Mouse (Mus musculus): Measurements from ENCODE around the gene Ccdc134. TPM values are rescaled to one million over a fixed set of nuclear protein-coding genes. Genes with fewer than 3 reads are reported as not detected.

The Ccdc134 gene
- total RNA-seq, 4 experiments from 2014 or later: 10.4 to 14.3 (median 13.0) TPM

- DNase-seq (ENCODE audit: low spot score in 2 of 2): peak; percentile 37 to 55
Measured at GRCm38 (mm10) chr15:82147611-82148111, 19.9 kb downstream of the Ccdc134 start.

- no peak for DNase-seq (ENCODE audit: low spot score in 2 of 2)
Measured at GRCm38 (mm10) chr15:82148510-82148911, 20.8 kb downstream of the Ccdc134 start.

- no peak for DNase-seq (ENCODE audit: low spot score in 2 of 2)
Measured at GRCm38 (mm10) chr15:82150042-82150441, 22.3 kb downstream of the Ccdc134 start.

DNA sequence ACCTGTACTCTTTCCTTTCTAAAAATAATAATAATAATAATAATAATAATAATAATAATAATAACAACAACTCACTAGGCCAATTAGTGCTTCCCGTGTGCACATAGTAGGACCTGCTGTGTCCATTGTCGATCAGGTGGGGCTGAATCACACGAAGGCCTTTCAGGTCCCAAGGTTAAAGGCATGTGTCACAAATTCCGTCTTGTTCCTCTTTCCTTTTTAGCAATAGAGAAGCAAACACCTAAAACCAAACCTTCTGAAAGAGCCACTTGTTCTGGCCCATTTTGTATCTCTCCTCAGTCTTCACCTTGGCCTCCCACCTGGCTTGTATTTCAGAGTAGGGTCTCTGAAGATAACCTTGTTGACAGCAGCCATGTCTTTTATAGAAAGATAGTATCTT lies 23.5 kb downstream of the Ccdc134 start:
- DNase-seq (ENCODE audit: low spot score in 2 of 2): no peak

- DNase-seq (ENCODE audit: low spot score in 2 of 2): no peak
Measured at GRCm38 (mm10) chr15:82152022-82152421, 24.3 kb downstream of the Ccdc134 start.

DNA sequence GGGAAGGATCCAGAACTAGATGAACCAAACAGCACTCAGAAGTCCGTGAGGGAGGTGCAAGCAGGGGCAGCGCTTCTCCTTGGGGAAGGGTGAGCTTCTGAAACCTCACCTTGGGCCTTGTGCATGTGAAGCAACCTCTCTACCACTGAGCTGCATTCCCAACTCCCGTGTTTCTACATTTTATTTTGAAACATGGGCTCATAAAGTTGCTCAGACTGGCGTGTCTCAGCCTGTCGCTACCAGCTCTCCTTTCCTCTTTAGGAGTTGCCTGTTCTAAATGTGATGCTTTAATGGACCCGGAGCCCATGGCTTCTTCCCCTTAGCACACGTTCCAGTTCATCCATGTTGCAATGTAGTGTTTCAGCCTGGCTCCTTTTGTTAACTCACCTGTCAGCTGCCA lies 24.7 kb downstream of the Ccdc134 start:
- no peak for DNase-seq (ENCODE audit: low spot score in 2 of 2)

DNA sequence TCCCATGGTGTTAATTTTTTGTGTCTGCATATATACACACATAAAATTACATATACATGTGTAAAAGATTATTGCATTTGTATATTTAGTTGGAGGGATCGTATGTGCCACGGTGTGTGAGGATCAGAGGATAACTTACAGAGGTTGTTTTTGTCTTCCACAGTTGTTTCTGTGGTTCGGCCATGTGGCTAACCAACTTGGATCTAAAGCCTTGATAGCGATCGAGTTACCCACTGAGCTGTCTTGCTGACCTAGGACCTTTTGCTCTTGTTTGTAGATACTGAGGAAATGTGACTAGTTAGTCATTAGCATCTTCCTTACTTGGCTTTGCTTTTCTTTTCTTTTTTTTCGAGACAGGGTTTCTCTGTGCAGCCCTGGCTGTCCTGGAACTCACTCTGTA lies 28.6 kb downstream of the Ccdc134 start:
- no peak for DNase-seq (ENCODE audit: low spot score in 2 of 2)

GRCm38 (mm10) chr15:82156902-82157301 lies 29.2 kb downstream of the Ccdc134 start:
- DNase-seq (ENCODE audit: low spot score in 2 of 2): no peak

DNA sequence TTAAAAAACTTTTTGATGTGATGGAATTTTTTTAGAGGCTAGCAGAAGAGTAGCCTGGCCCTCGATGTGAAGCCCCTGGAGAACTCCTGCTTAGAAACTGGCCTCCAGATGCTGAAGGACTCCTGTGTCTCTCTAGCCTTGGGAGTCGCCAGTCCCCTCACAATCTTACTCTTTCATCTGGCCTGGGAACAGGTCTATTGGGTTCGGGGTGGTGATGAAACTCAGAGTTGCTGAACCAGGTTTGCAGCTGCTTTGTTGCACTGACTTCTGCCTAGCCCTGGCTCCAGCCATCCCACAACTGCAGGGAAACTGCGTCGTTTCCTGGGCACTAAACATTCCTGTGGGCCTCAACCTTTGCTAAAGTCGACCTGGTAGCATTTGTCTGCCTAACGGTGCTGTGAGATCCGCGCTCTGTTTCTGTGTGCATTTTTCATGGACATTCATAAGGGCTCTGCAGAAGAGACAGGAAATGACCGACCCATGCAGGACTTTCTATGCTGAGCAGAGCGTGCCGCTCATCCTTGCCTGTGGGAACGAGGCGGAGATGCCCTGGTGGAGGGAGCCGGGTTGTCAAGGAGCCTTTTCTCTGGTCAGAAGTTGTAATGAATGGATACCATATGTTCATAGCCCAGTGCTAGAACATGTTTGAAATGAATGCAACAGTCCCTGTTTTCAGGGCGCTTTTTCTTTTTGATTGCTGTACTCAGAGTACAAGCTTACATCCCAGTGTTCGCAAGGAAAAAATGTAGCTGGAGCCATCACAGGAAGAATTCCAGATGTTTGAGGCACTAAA lies 30.7 kb downstream of the Ccdc134 start:
- no peak for DNase-seq (ENCODE audit: low spot score in 2 of 2)

DNA sequence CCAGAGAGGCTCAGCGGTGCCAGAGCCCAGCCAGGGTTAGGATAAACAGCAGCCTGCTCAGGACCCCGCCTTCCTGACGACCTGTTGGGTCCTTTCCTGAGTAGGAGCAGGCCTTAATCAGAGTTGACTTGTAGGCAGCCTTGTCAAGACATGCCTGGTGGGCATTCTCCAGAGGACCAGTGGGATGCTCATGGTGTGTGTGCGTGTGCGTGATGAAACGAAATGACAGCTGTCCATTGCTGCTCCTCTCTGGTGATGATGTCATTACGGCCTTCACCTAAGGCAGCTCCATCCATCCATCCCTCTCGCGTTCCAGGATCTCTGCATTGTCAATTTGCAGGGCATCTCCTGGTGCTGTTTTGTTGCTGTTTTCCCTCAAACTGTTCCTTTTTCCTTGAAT lies 31.7 kb downstream of the Ccdc134 start:
- DNase-seq (ENCODE audit: low spot score in 2 of 2): no peak

DNA sequence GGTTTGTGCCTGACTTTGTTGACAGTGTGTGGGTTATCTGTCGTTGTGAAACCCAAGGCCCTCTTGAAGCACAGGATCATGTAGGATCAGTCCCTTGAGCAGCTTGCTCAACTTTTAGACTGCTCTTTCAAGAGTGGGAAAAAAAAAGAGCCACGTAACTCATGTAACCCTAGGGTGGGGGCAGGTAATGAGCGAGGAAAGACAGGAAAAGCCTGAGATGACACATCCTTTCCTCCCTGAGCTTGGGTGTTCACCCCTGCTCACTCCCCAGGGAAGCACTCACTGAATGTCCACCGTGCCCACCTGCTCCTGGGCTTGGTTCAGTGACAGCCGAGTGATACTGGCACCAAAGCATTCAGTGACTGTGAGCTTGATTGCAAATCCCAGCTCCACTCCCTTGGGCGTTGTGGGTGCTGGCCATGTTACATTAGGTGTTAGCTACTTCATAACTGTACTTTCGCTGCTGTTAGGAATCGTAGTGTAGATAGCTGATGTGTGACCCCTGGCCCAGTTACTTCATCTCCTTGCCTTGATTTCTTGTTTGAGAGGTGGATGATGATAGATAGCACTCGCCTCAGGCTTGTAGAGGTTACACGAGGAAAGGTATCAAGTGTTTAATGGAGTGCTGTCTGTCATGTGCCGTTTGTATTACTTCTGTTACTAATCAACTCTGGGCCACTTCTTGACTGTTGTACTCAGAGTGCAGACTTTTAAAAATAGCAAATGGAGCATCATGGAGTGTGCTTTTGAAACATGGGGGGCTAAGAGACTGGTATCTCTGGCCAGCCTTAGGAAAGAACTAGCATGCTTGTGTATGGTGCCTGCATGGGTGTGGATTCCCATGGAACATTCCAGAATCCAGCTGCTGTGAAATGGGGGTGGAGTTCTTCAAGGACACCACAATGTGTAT lies 33.3 kb downstream of the Ccdc134 start:
- no peak for DNase-seq (ENCODE audit: low spot score in 2 of 2)

DNA sequence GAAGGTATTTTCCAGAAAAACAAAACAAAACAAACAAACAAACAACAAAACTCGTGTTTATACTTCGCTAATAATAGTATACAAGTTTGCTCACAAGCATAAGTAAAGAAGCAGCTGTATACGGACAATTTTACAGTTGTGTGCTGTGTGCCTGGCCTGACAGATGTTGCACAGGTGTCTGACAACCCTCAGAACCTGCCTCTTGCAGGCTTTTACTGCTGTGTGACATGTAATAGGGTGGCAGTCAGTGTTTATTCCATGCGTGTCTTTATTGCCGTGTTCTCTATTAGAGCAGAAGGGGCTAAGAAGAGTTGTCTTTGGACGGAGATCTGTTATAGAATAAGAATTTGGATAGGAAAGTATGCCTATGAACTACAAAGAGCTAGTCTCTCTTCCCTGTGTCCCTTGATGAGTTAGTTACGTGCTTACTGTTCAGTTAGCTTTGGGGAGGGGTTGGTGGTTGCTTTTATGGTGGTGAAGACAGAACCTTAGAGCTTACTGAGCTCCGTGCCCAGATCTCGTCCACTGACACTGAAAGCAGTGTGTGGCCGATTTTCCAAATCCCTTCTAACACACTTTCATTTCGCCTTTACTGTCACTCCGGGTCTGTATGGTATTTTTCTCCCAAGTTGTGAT lies 34.4 kb downstream of the Ccdc134 start:
- DNase-seq (ENCODE audit: low spot score in 2 of 2): no peak

GRCm38 (mm10) chr15:82163356-82164060 lies 35.8 kb downstream of the Ccdc134 start:
- no peak for DNase-seq (ENCODE audit: low spot score in 2 of 2)

- no peak for DNase-seq (ENCODE audit: low spot score in 2 of 2)
Measured at GRCm38 (mm10) chr15:82164061-82164399, 36.3 kb downstream of the Ccdc134 start.

DNA sequence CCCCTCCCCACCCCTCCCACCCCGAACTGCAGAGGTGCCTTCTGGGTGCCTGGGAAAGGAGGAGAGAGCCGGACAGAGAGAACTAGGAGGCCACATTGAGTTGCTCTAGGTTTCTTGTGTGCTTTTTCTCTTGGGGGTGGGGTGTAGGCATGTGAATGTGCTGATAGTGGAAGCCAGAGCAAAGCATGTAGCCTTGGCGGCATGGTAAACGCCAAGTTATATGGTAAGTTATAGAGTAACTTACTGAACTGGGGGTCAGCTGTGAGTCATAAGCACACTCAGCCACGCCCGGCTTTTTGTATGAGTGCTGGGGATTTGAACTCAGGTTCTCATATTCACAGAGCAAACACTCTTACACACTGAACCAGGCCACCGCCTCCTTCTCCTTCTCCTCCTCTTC lies 36.8 kb downstream of the Ccdc134 start:
- no peak for DNase-seq (ENCODE audit: low spot score in 2 of 2)

DNA sequence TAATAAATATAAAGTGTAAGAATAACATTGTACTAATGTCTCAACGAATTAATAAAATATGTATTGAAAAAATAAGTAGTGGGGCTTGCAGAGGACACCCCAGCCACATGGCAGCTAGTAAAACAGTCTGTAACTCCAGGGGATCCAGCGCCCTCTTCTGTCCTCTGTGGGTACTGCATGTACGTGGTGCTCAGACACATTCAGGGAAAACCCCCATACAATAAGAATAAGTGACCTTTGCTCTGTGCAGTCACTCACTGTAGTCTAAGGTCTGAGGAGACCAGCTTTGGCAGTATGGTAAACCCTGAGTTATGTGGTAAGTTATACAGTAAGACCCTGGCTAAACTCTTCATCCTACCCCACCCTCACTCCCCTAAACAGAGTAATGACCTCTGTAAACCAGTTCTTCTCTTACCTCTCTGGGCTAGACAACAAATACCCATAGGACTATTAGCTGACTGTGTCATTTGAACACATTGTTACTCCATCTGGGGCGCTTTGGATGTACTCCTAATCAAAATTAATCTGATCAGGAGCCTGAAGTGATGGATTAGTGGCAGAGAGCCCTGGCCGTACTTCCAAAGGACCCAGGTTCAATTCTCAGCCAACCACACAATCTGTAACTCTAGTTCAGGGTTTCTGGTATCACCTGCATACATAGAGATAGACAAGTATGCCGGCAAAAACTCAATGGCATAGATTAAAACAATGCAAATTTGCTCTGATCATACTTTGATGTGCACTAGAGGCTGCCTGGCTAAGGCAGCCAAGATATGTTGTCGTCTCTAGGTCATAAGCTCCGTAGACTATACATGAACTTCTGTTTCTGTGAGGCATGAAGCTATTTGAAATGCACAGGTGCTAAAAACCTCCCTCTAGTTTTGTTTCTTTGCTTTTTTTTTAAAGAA lies 37.9 kb downstream of the Ccdc134 start:
- DNase-seq (ENCODE audit: low spot score in 2 of 2): peak; percentile 56 to 84

GRCm38 (mm10) chr15:82166240-82167100 lies 38.7 kb downstream of the Ccdc134 start:
- no peak for DNase-seq (ENCODE audit: low spot score in 2 of 2)

- DNase-seq (ENCODE audit: low spot score in 2 of 2): no peak
Measured at GRCm38 (mm10) chr15:82167201-82168168, 39.8 kb downstream of the Ccdc134 start.
